Mouse (Mus musculus) neural tube, embryonic 11.5 days (tissue): ENCODE data around the gene Prss30. TPM values are rescaled to one million over a fixed set of nuclear protein-coding genes. Genes with fewer than 3 reads are reported as not detected.
"Not testable (repeated sequence)": the region's sequence is repeated elsewhere in the genome, so short reads cannot be mapped to it uniquely, and the experiment has no call there.

Source experiments
- ATAC-seq: fragments of 200-750 bp; cut with Nextera tagmentation; 2 replicates; pipeline ENCODE4 v1.8.0; 2017; ENCODE audit warnings: moderate number of reproducible peaks, mild to moderate bottlenecking, moderate TSS enrichment, moderate library complexity; ENCODE audit not compliant: insufficient read depth, low FRiP score, low TSS enrichment
- DNase-seq: peaks from one replicate; pipeline ENCODE4 v3.0.0-alpha.2; 2015; ENCODE audit warnings: low spot score
- H3K27ac ChIP-seq: fragments of 300-500 bp; sonication (generic); 2 replicates; pipeline ENCODE4 v1.5.1; 2014; ENCODE audit warnings: low read depth, mild to moderate bottlenecking, low read length
- H3K27me3 ChIP-seq: fragments of 300-500 bp; sonication (generic); 2 replicates; pipeline ENCODE4 v1.6.1; 2014; ENCODE audit warnings: mild to moderate bottlenecking, low read length, mixed read lengths; ENCODE audit not compliant: control insufficient read depth, insufficient read depth
- H3K36me3 ChIP-seq: fragments of 300-500 bp; sonication (generic); 2 replicates; pipeline ENCODE4 v1.6.1; 2014; ENCODE audit warnings: mild to moderate bottlenecking, low read length, moderate library complexity, mixed read lengths; ENCODE audit not compliant: control insufficient read depth, insufficient read depth
- H3K4me1 ChIP-seq: fragments of 300-500 bp; sonication (generic); 2 replicates; pipeline ENCODE4 v1.6.1; 2014; ENCODE audit warnings: low read length, mixed read lengths; ENCODE audit not compliant: control insufficient read depth, insufficient read depth
- H3K4me2 ChIP-seq: fragments of 300-500 bp; sonication (generic); 2 replicates; pipeline ENCODE4 v1.6.1; 2014; ENCODE audit warnings: low read depth, mild to moderate bottlenecking, moderate library complexity
- H3K4me3 ChIP-seq: fragments of 300-500 bp; sonication (generic); 2 replicates; pipeline ENCODE4 v1.5.1; 2014; ENCODE audit warnings: low read depth, low read length
- H3K9ac ChIP-seq: fragments of 300-500 bp; sonication (generic); 2 replicates; pipeline ENCODE4 v1.6.1; 2014; ENCODE audit warnings: mild to moderate bottlenecking, low read length
- H3K9me3 ChIP-seq: fragments of 300-500 bp; sonication (generic); 2 replicates; pipeline ENCODE4 v1.6.1; 2016; ENCODE audit warnings: low read length; ENCODE audit not compliant: control insufficient read depth
- WGBS: fragments of 180-500 bp; shearing (Covaris S2); extraction: QIAGEN DNeasy Blood & Tissue Kit; methylation state at CpG from one replicate; pipeline ENCODE4 v1.1.7; 2014; 5-methylcytosine and 5-hydroxymethylcytosine counted together
- polyA plus RNA-seq: library from polyadenylated mRNA; unstranded; fragments of >200 nt; fragmentation: Nextera tagmentation; extraction: Ambion mirVana; gene quantifications from 2 replicates; pipeline ENCODE4 v1.2.1, GENCODE M21; 2014

Gene Prss30
- polyA plus RNA-seq, 1 experiment from 2014 or later = not detected

GRCm38 (mm10) chr17:23969231-23969630, 11.1 kb downstream of the Prss30 start:
- no peak overlapping the region for H3K4me2 ChIP-seq
- H3K4me3 ChIP-seq = no peak overlapping the region
- no peak for ATAC-seq
- H3K4me1 ChIP-seq = no peaks in the 10 kb centered on the region
- WGBS = 10% methylated on average over 1 of the region's 1 CpGs
- DNase-seq = peak; percentile 72
- no peak overlapping the region for H3K9ac ChIP-seq
- H3K9me3 ChIP-seq = no peaks in the 10 kb centered on the region
- no peaks in the 10 kb centered on the region for H3K36me3 ChIP-seq
- H3K27me3 ChIP-seq = no peaks in the 10 kb centered on the region
- H3K27ac ChIP-seq = no peak overlapping the region

GRCm38 (mm10) chr17:23968780-23969179, 11.6 kb downstream of the Prss30 start:
- Histone ChIP-seq H3K4me3 (no peak overlapping the region), H3K27ac (no peak overlapping the region), H3K4me1 (no peaks in the 10 kb centered on the region), H3K4me2 (no peak overlapping the region), H3K9me3 (no peaks in the 10 kb centered on the region), H3K36me3 (no peaks in the 10 kb centered on the region), H3K27me3 (no peaks in the 10 kb centered on the region), H3K9ac (no peak overlapping the region)
- ATAC-seq = no peak
- WGBS = 53% methylated on average over 2 of the region's 2 CpGs
- no peak for DNase-seq

- H3K36me3 ChIP-seq = no peaks in the 10 kb centered on the region
- H3K9me3 ChIP-seq = no peaks in the 10 kb centered on the region
- H3K4me2 ChIP-seq = no peak overlapping the region
- H3K4me3 ChIP-seq = no peak overlapping the region
- no peaks in the 10 kb centered on the region for H3K4me1 ChIP-seq
- H3K27me3 ChIP-seq = no peaks in the 10 kb centered on the region
- no peak overlapping the region for H3K9ac ChIP-seq
- no peak overlapping the region for H3K27ac ChIP-seq
- WGBS = 86% methylated on average over 10 of the region's 10 CpGs
- DNase-seq = no peak
- no peak for ATAC-seq
Observed at GRCm38 (mm10) chr17:23966658-23967401, 13.5 kb downstream of the Prss30 start.

GRCm38 (mm10) chr17:23965805-23966425, 14.5 kb downstream of the Prss30 start:
- Histone ChIP-seq H3K4me3 (no peak overlapping the region), H3K9ac (no peak overlapping the region), H3K36me3 (no peaks in the 10 kb centered on the region), H3K4me2 (no peak overlapping the region), H3K9me3 (no peaks in the 10 kb centered on the region), H3K27me3 (no peaks in the 10 kb centered on the region), H3K27ac (no peak overlapping the region), H3K4me1 (no peaks in the 10 kb centered on the region)
- DNase-seq (no peak), ATAC-seq (no peak)
- WGBS = 46% methylated on average over 6 of the region's 6 CpGs

GRCm38 (mm10) chr17:23961573-23962122, 18.7 kb downstream of the Prss30 start:
- Histone ChIP-seq H3K4me1 (no peaks in the 10 kb centered on the region), H3K36me3 (no peaks in the 10 kb centered on the region), H3K27me3 (no peaks in the 10 kb centered on the region), H3K4me3 (no peak overlapping the region), H3K4me2 (no peak overlapping the region), H3K9me3 (no peaks in the 10 kb centered on the region), H3K9ac (no peak overlapping the region), H3K27ac (no peak overlapping the region)
- 52% methylated on average over 4 of the region's 4 CpGs for WGBS
- ATAC-seq (no peak), DNase-seq (no peak)

GRCm38 (mm10) chr17:23960084-23960738, 20.2 kb downstream of the Prss30 start:
- Histone ChIP-seq H3K27me3 (no peaks in the 10 kb centered on the region), H3K36me3 (no peaks in the 10 kb centered on the region), H3K4me3 (no peak overlapping the region), H3K4me1 (no peaks in the 10 kb centered on the region), H3K9ac (peak overlapping the region; percentile 44), H3K4me2 (no peak overlapping the region), H3K9me3 (no peaks in the 10 kb centered on the region), H3K27ac (no peak overlapping the region)
- ATAC-seq = peak; percentile 93
- peak; percentile 84 for DNase-seq
- WGBS = 43% methylated on average over 3 of the region's 3 CpGs

- Histone ChIP-seq H3K9ac (no peak within 1 kb of the TSS), H3K4me2 (no peak within 1 kb of the TSS), H3K27ac (no peak within 1 kb of the TSS), H3K4me1 (no peaks in the 10 kb centered on the region), H3K36me3 (no peaks in the 10 kb centered on the region), H3K4me3 (no peak within 1 kb of the TSS), H3K27me3 (no peaks in the 10 kb centered on the region), H3K9me3 (no peaks in the 10 kb centered on the region)
- ATAC-seq (no peak), DNase-seq (no peak)
- 79% methylated on average over 5 of the region's 5 CpGs for WGBS
Observed at GRCm38 (mm10) chr17:23955174-23955573, 25.2 kb downstream of the Prss30 start, which contains the start of gene Sbpl. Gene Sbpl (minus strand): TSS chr17:23955274.

- not testable (repeated sequence) for H3K4me2 ChIP-seq, H3K9ac ChIP-seq, H3K4me3 ChIP-seq, ATAC-seq, H3K9me3 ChIP-seq, DNase-seq, H3K4me1 ChIP-seq, H3K27me3 ChIP-seq, H3K36me3 ChIP-seq, H3K27ac ChIP-seq
- WGBS = 78% methylated on average over 4 of the region's 4 CpGs
Observed at GRCm38 (mm10) chr17:23950828-23951227, 29.5 kb downstream of the Prss30 start.
